ENCODE assay signal across 8 mouse cellular contexts in genomic region chr17:57250461-57251160, GRCm38 (mm10). TPM values are rescaled to one million over a fixed set of nuclear protein-coding genes. Genes with fewer than 3 reads are reported as not detected.
DNase-seq lines count a peak whose midpoint lies in the region; ATAC-seq lines count a peak whose summit lies in the region.

No protein-coding gene starts in this region.

- peak overlapping the region; percentile 89 for H3K27ac ChIP-seq in embryonic facial prominence, embryonic 10.5 days (replicated peaks)
- H3K27ac ChIP-seq in heart, embryonic 11.5 days (ENCODE audit: low read depth, low read length): no peak overlapping the region
- H3K27ac ChIP-seq in kidney, embryonic 14.5 days (ENCODE audit: low read depth, low read length): peak overlapping the region; percentile 42; the same call in 1 of the 2 replicates
- peak overlapping the region; percentile 85 for H3K27ac ChIP-seq in lung, embryonic 16.5 days (ENCODE audit: low read length)
- peak overlapping the region; percentile 88 for H3K27ac ChIP-seq in stomach, embryonic 15.5 days

- H3K27me3 ChIP-seq in embryonic facial prominence, embryonic 10.5 days (replicated peaks; ENCODE audit: low read depth, poor library complexity, severe bottlenecking): no peaks in the 10 kb centered on the region
- H3K27me3 ChIP-seq in heart, embryonic 11.5 days (ENCODE audit: control insufficient read depth, insufficient read depth, low read length): no peaks in the 10 kb centered on the region
- no peaks in the 10 kb centered on the region for H3K27me3 ChIP-seq in kidney, embryonic 14.5 days (ENCODE audit: control insufficient read depth, insufficient read depth, low read length)
- no peaks in the 10 kb centered on the region for H3K27me3 ChIP-seq in lung, embryonic 16.5 days (ENCODE audit: control insufficient read depth, insufficient read depth, low read depth, low read length)
- H3K27me3 ChIP-seq in stomach, embryonic 15.5 days (replicated peaks): no peaks in the 10 kb centered on the region

- no peaks in the 10 kb centered on the region for H3K9me3 ChIP-seq in embryonic facial prominence, embryonic 10.5 days
- no peaks in the 10 kb centered on the region for H3K9me3 ChIP-seq in heart, embryonic 11.5 days (replicated peaks; ENCODE audit: control insufficient read depth, low read length)
- H3K9me3 ChIP-seq in kidney, embryonic 14.5 days (ENCODE audit: control insufficient read depth, low read length): no peaks in the 10 kb centered on the region
- H3K9me3 ChIP-seq in lung, embryonic 16.5 days (ENCODE audit: control insufficient read depth, low read length): no peaks in the 10 kb centered on the region
- H3K9me3 ChIP-seq in stomach, embryonic 15.5 days: no peaks in the 10 kb centered on the region

- no peak for ATAC-seq in heart, embryonic 11.5 days (replicated peaks; ENCODE audit: insufficient number of reproducible peaks, low FRiP score, low TSS enrichment)
- ATAC-seq in kidney, embryonic 14.5 days (ENCODE audit: low FRiP score, low TSS enrichment): no peak
- ATAC-seq in lung, embryonic 16.5 days (ENCODE audit: low read depth): no peak
- no peak for ATAC-seq in stomach, embryonic 15.5 days (ENCODE audit: insufficient read depth, low FRiP score, low read depth)

- 3% methylated on average over 33 of the region's 33 CpGs for WGBS in embryonic facial prominence, embryonic 10.5 days
- 2% methylated on average over 33 of the region's 33 CpGs for WGBS in heart, embryonic 11.5 days (ENCODE audit: insufficient replicate concordance)
- 2% methylated on average over 33 of the region's 33 CpGs for WGBS in kidney, embryonic 14.5 days
- 2% methylated on average over 32 of the region's 33 CpGs for WGBS in lung, embryonic 16.5 days
- 2% methylated on average over 33 of the region's 33 CpGs for WGBS in stomach, embryonic 15.5 days

- peak; percentile 65 for DNase-seq in ovary, postnatal 36 days (ENCODE audit: low spot score)
- DNase-seq in ovary, postnatal 10 days (ENCODE audit: low spot score): no peak
- DNase-seq in embryonic facial prominence, embryonic 10.5 days (ENCODE audit: low spot score): peak; percentile 48
- DNase-seq in MN1 (ENCODE audit: low spot score): no peak

- peak overlapping the region; percentile 82 for H3K4me3 ChIP-seq in embryonic facial prominence, embryonic 10.5 days
- H3K4me3 ChIP-seq in heart, embryonic 11.5 days (ENCODE audit: low read depth, low read length): peak overlapping the region; percentile 81
- peak overlapping the region; percentile 73 for H3K4me3 ChIP-seq in kidney, embryonic 14.5 days (ENCODE audit: low read length)
- H3K4me3 ChIP-seq in lung, embryonic 16.5 days (ENCODE audit: low read length): peak overlapping the region; percentile 76
- peak overlapping the region; percentile 87 for H3K4me3 ChIP-seq in stomach, embryonic 15.5 days (replicated peaks)

- peaks cover 28% of the 10 kb centered on the region for H3K36me3 ChIP-seq in embryonic facial prominence, embryonic 10.5 days (replicated peaks)
- H3K36me3 ChIP-seq in heart, embryonic 11.5 days (ENCODE audit: control insufficient read depth, insufficient read depth, low read length): peaks cover 19% of the 10 kb centered on the region
- peaks cover 27% of the 10 kb centered on the region for H3K36me3 ChIP-seq in kidney, embryonic 14.5 days (ENCODE audit: control insufficient read depth, insufficient read depth, low read length)
- H3K36me3 ChIP-seq in lung, embryonic 16.5 days (ENCODE audit: control insufficient read depth, insufficient read depth, low read length): peaks cover 20% of the 10 kb centered on the region
- peaks cover 18% of the 10 kb centered on the region; the same call in 1 of the 2 replicates for H3K36me3 ChIP-seq in stomach, embryonic 15.5 days

- peak overlapping the region; percentile 94 for H3K4me2 ChIP-seq in heart, embryonic 11.5 days
- H3K4me2 ChIP-seq in kidney, embryonic 14.5 days (replicated peaks; ENCODE audit: low read depth, low read length): peak overlapping the region; percentile 89
- peak overlapping the region; percentile 94 for H3K4me2 ChIP-seq in lung, embryonic 16.5 days (ENCODE audit: low read depth, low read length)
- H3K4me2 ChIP-seq in stomach, embryonic 15.5 days: peak overlapping the region; percentile 91

- H3K9ac ChIP-seq in heart, embryonic 11.5 days (ENCODE audit: low read depth, low read length): peak overlapping the region; percentile 85
- peak overlapping the region; percentile 68 for H3K9ac ChIP-seq in kidney, embryonic 14.5 days (ENCODE audit: low read depth, low read length)
- peak overlapping the region; percentile 79 for H3K9ac ChIP-seq in lung, embryonic 16.5 days (ENCODE audit: low read length)
- H3K9ac ChIP-seq in stomach, embryonic 15.5 days: peak overlapping the region; percentile 60

- H3K4me1 ChIP-seq in embryonic facial prominence, embryonic 10.5 days: peaks cover 34% of the 10 kb centered on the region
- peaks cover 10% of the 10 kb centered on the region for H3K4me1 ChIP-seq in heart, embryonic 11.5 days (ENCODE audit: control insufficient read depth, insufficient read depth, low read length)
- H3K4me1 ChIP-seq in kidney, embryonic 14.5 days (ENCODE audit: control insufficient read depth, insufficient read depth, low read length): peaks cover 21% of the 10 kb centered on the region; the same call in 1 of the 2 replicates
- peaks cover 20% of the 10 kb centered on the region for H3K4me1 ChIP-seq in lung, embryonic 16.5 days (replicated peaks; ENCODE audit: control insufficient read depth, insufficient read depth, low read length)
- peaks cover 21% of the 10 kb centered on the region for H3K4me1 ChIP-seq in stomach, embryonic 15.5 days

RNA-seq across cellular contexts. Expression of gene Trip10, which starts 1.4 kb away (rescaled TPM):
- polyA plus RNA-seq in embryonic facial prominence, embryonic 10.5 days (2016; fragmentation: Nextera tagmentation; extraction: Ambion mirVana): 37.4 and 42.2 TPM in 2 replicates
- polyA plus RNA-seq in heart, embryonic 11.5 days (2014; fragmentation: Nextera tagmentation; extraction: Ambion mirVana): 35.1 and 36.9 TPM in 2 replicates
- 29.7 and 37.1 TPM in 2 replicates for polyA plus RNA-seq in kidney, embryonic 14.5 days (2014; fragmentation: Nextera tagmentation; extraction: Ambion mirVana)
- polyA plus RNA-seq in lung, embryonic 16.5 days (2015; fragmentation: Nextera tagmentation; extraction: Ambion mirVana): 53.1 and 54.1 TPM in 2 replicates
- 43.1 and 43.7 TPM in 2 replicates for polyA plus RNA-seq in stomach, embryonic 15.5 days (2015; fragmentation: Nextera tagmentation; extraction: Ambion mirVana)

RNA-seq across cellular contexts. Expression of gene Gpr108, which starts 2.4 kb away (rescaled TPM):
- 24.9 and 25.7 TPM in 2 replicates for polyA plus RNA-seq in embryonic facial prominence, embryonic 10.5 days (2016; fragmentation: Nextera tagmentation; extraction: Ambion mirVana)
- polyA plus RNA-seq in heart, embryonic 11.5 days (2014; fragmentation: Nextera tagmentation; extraction: Ambion mirVana): 24.0 and 24.7 TPM in 2 replicates
- polyA plus RNA-seq in kidney, embryonic 14.5 days (2014; fragmentation: Nextera tagmentation; extraction: Ambion mirVana): 32.8 and 36.8 TPM in 2 replicates
- 41.0 and 44.2 TPM in 2 replicates for polyA plus RNA-seq in lung, embryonic 16.5 days (2015; fragmentation: Nextera tagmentation; extraction: Ambion mirVana)
- 41.4 and 44.3 TPM in 2 replicates for polyA plus RNA-seq in stomach, embryonic 15.5 days (2015; fragmentation: Nextera tagmentation; extraction: Ambion mirVana)

RNA-seq across cellular contexts. Expression of gene C3, which starts 22.7 kb away (rescaled TPM):
- polyA plus RNA-seq in embryonic facial prominence, embryonic 10.5 days (2016; fragmentation: Nextera tagmentation; extraction: Ambion mirVana): 0.30 and 0.32 TPM in 2 replicates
- 1.3 and 1.6 TPM in 2 replicates for polyA plus RNA-seq in heart, embryonic 11.5 days (2014; fragmentation: Nextera tagmentation; extraction: Ambion mirVana)
- 0.19 and 1.2 TPM in 2 replicates for polyA plus RNA-seq in kidney, embryonic 14.5 days (2014; fragmentation: Nextera tagmentation; extraction: Ambion mirVana)
- polyA plus RNA-seq in lung, embryonic 16.5 days (2015; fragmentation: Nextera tagmentation; extraction: Ambion mirVana): 3.2 and 8.4 TPM in 2 replicates
- polyA plus RNA-seq in stomach, embryonic 15.5 days (2015; fragmentation: Nextera tagmentation; extraction: Ambion mirVana): 9.5 and 20.2 TPM in 2 replicates

RNA-seq across cellular contexts. Expression of gene Vav1, which starts 28.3 kb away (rescaled TPM):
- polyA plus RNA-seq in embryonic facial prominence, embryonic 10.5 days (2016; fragmentation: Nextera tagmentation; extraction: Ambion mirVana): 1.4 and 1.6 TPM in 2 replicates
- 1.7 and 2.2 TPM in 2 replicates for polyA plus RNA-seq in heart, embryonic 11.5 days (2014; fragmentation: Nextera tagmentation; extraction: Ambion mirVana)
- 1.3 and 1.7 TPM in 2 replicates for polyA plus RNA-seq in kidney, embryonic 14.5 days (2014; fragmentation: Nextera tagmentation; extraction: Ambion mirVana)
- polyA plus RNA-seq in lung, embryonic 16.5 days (2015; fragmentation: Nextera tagmentation; extraction: Ambion mirVana): 3.9 and 6.4 TPM in 2 replicates
- 4.1 and 4.4 TPM in 2 replicates for polyA plus RNA-seq in stomach, embryonic 15.5 days (2015; fragmentation: Nextera tagmentation; extraction: Ambion mirVana)

RNA-seq across cellular contexts. Expression of gene Tnfsf14, which starts 56.6 kb away (rescaled TPM):
- 0.08 TPM in 1 of 2 replicates, not detected in the other for polyA plus RNA-seq in embryonic facial prominence, embryonic 10.5 days (2016; fragmentation: Nextera tagmentation; extraction: Ambion mirVana)
- 0.27 and 0.46 TPM in 2 replicates for polyA plus RNA-seq in heart, embryonic 11.5 days (2014; fragmentation: Nextera tagmentation; extraction: Ambion mirVana)
- polyA plus RNA-seq in kidney, embryonic 14.5 days (2014; fragmentation: Nextera tagmentation; extraction: Ambion mirVana): not detected in 2 replicates
- 0.26 and 0.29 TPM in 2 replicates for polyA plus RNA-seq in lung, embryonic 16.5 days (2015; fragmentation: Nextera tagmentation; extraction: Ambion mirVana)
- 0.23 and 0.32 TPM in 2 replicates for polyA plus RNA-seq in stomach, embryonic 15.5 days (2015; fragmentation: Nextera tagmentation; extraction: Ambion mirVana)

Comparison
In these comparisons a context has a peak if more than half of its experiments do, and no peak if none do; other contexts are left out.
1. DNase-seq: peak in ovary, postnatal 36 days (single experiment) and embryonic facial prominence, embryonic 10.5 days (single experiment); none in ovary, postnatal 10 days (single experiment) and MN1 (single experiment).
2. Peak in every context shown above with its lines, with median percentiles within 50 percentile points of each other: H3K4me3 ChIP-seq, H3K4me2 ChIP-seq and H3K9ac ChIP-seq.